ENCODE assay signal across 20 mouse cellular contexts in the genomic region with DNA sequence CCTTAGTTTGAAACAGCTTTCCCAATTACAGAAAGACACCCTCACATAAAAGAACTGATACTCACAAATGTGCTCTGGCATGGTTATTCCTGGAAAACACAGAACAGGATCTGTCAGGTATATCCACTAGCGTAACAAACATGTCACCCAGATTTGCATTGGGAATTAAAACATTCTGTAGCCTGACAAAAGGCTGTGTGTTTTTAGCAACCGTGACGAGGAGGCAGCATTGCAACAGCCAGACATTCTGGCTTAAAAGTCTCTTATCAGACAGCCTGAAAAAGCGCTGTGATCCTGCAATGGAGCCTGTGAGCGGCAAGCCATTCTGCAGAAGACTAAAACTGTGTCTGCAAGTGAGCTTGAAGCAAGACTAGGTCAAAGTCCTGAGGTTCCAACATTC.
DNase-seq lines count a peak whose midpoint lies in the region; ATAC-seq and TF ChIP-seq lines count a peak whose summit lies in the region.
"Had no signal": no experiment of that assay in that cellular context is flagged by ENCODE, and none has a peak within 500 bp of the region (broad histone marks: within the 10 kb centered on the region; RNA-seq: fewer than 3 reads in every experiment).

No protein-coding gene starts in this region.

- no peaks in the 10 kb centered on the region for H3K9me3 ChIP-seq in forebrain, embryonic 13.5 days (replicated peaks)
- no peaks in the 10 kb centered on the region for H3K9me3 ChIP-seq in forebrain, embryonic 11.5 days (ENCODE audit: control insufficient read depth, low read length)
- H3K9me3 ChIP-seq in heart, embryonic 16.5 days (replicated peaks; ENCODE audit: control insufficient read depth, low read length): no peaks in the 10 kb centered on the region
- no peaks in the 10 kb centered on the region for H3K9me3 ChIP-seq in midbrain, embryonic 12.5 days
- no peaks in the 10 kb centered on the region for H3K9me3 ChIP-seq in midbrain, embryonic 11.5 days (ENCODE audit: control insufficient read depth, low read length)
- H3K9me3 ChIP-seq in midbrain, embryonic 16.5 days (replicated peaks; ENCODE audit: control insufficient read depth, low read length, poor library complexity, severe bottlenecking): no peaks in the 10 kb centered on the region
- H3K9me3 ChIP-seq: embryonic facial prominence, embryonic 15.5 days; liver, embryonic 13.5 days; megakaryocyte, embryonic 14.5 days had no signal

- no peak overlapping the region for H3K9ac ChIP-seq in forebrain, embryonic 13.5 days
- H3K9ac ChIP-seq in forebrain, embryonic 11.5 days (ENCODE audit: low read length): no peak overlapping the region
- H3K9ac ChIP-seq in heart, embryonic 16.5 days (ENCODE audit: low read length): no peak overlapping the region
- no peak overlapping the region for H3K9ac ChIP-seq in midbrain, embryonic 12.5 days (replicated peaks)
- H3K9ac ChIP-seq in midbrain, embryonic 11.5 days (ENCODE audit: low read length): no peak overlapping the region
- no peak overlapping the region for H3K9ac ChIP-seq in midbrain, embryonic 16.5 days (ENCODE audit: low read depth, low read length)
- H3K9ac ChIP-seq: embryonic facial prominence, embryonic 15.5 days; liver, embryonic 13.5 days had no signal

- no peak overlapping the region for H3K4me2 ChIP-seq in forebrain, embryonic 13.5 days
- no peak overlapping the region for H3K4me2 ChIP-seq in forebrain, embryonic 11.5 days (ENCODE audit: low read depth, low read length, severe bottlenecking)
- peak overlapping the region; percentile 37; the same call in 1 of the 2 replicates for H3K4me2 ChIP-seq in heart, embryonic 16.5 days (ENCODE audit: low read depth, low read length)
- no peak overlapping the region for H3K4me2 ChIP-seq in midbrain, embryonic 12.5 days (replicated peaks)
- H3K4me2 ChIP-seq in midbrain, embryonic 11.5 days: no peak overlapping the region
- 0 out of 2 replicates have a peak overlapping the region, but pooled peaks have one; percentile 18 for H3K4me2 ChIP-seq in midbrain, embryonic 16.5 days (ENCODE audit: low read length)
- H3K4me2 ChIP-seq: embryonic facial prominence, embryonic 15.5 days; liver, embryonic 13.5 days had no signal

- no peaks in the 10 kb centered on the region for H3K36me3 ChIP-seq in forebrain, embryonic 13.5 days (ENCODE audit: poor library complexity, severe bottlenecking)
- no peaks in the 10 kb centered on the region for H3K36me3 ChIP-seq in forebrain, embryonic 11.5 days (ENCODE audit: control insufficient read depth, insufficient read depth, low read length)
- no peaks in the 10 kb centered on the region for H3K36me3 ChIP-seq in heart, embryonic 16.5 days (ENCODE audit: control insufficient read depth, insufficient read depth)
- no peaks in the 10 kb centered on the region for H3K36me3 ChIP-seq in midbrain, embryonic 12.5 days
- no peaks in the 10 kb centered on the region for H3K36me3 ChIP-seq in midbrain, embryonic 11.5 days (ENCODE audit: control insufficient read depth, insufficient read depth, low read length)
- H3K36me3 ChIP-seq in midbrain, embryonic 16.5 days (ENCODE audit: control insufficient read depth, insufficient read depth, low read length): no peaks in the 10 kb centered on the region
- H3K36me3 ChIP-seq: embryonic facial prominence, embryonic 15.5 days; liver, embryonic 13.5 days had no signal

- no peak for TF ChIP-seq CTCF in gastrocnemius, adult 2 months (IDR thresholded peaks at IDR 0.05)

- peak; percentile 13; the same call in 1 of the 2 replicates for ATAC-seq in forebrain, embryonic 13.5 days
- ATAC-seq in forebrain, embryonic 11.5 days (replicated peaks; ENCODE audit: low FRiP score): no peak
- ATAC-seq in heart, embryonic 16.5 days (replicated peaks; ENCODE audit: extremely low read depth, insufficient read depth, low FRiP score): no peak
- ATAC-seq in midbrain, embryonic 12.5 days (ENCODE audit: low FRiP score, low read depth): peak; percentile 70
- no peak; the same call in 1 of the 2 replicates for ATAC-seq in midbrain, embryonic 11.5 days (ENCODE audit: low FRiP score)
- no peak for ATAC-seq in midbrain, embryonic 16.5 days
- ATAC-seq: activated CD4-positive, CD25-positive, alpha-beta regulatory T cell, adult 4 months; lung, postnatal 0 days had no signal

- DNase-seq in forebrain, embryonic 11.5 days (ENCODE audit: low spot score): no peak
- no peak for DNase-seq in heart, adult 9 months (ENCODE audit: low spot score in 2 of 2)
- no peak for DNase-seq in midbrain, embryonic 11.5 days (ENCODE audit: low spot score, missing footprints)
- DNase-seq in gastrocnemius, adult 2 months: no peak
- DNase-seq: adrenal gland, postnatal 36 days; cerebellum, adult 11 months; gastrocnemius, postnatal 36 days; kidney, adult 2 months; kidney, postnatal 36 days; left cerebral cortex, postnatal 4 days; liver, embryonic 13.5 days; thymus, postnatal 4 days had no signal

- no peak overlapping the region for H3K27ac ChIP-seq in forebrain, embryonic 13.5 days
- H3K27ac ChIP-seq in forebrain, embryonic 11.5 days (ENCODE audit: low read depth, low read length): no peak overlapping the region
- H3K27ac ChIP-seq in heart, embryonic 16.5 days (ENCODE audit: low read length): no peak overlapping the region
- no peak overlapping the region for H3K27ac ChIP-seq in midbrain, embryonic 12.5 days (replicated peaks)
- no peak overlapping the region for H3K27ac ChIP-seq in midbrain, embryonic 11.5 days (ENCODE audit: low read depth, low read length)
- peak overlapping the region; percentile 49; the same call in 1 of the 2 replicates for H3K27ac ChIP-seq in midbrain, embryonic 16.5 days (ENCODE audit: low read length)
- no peak overlapping the region for H3K27ac ChIP-seq in gastrocnemius, adult 2 months
- H3K27ac ChIP-seq: embryonic facial prominence, embryonic 15.5 days; liver, embryonic 13.5 days had no signal

- H3K27me3 ChIP-seq in forebrain, embryonic 13.5 days: no peaks in the 10 kb centered on the region
- H3K27me3 ChIP-seq in forebrain, embryonic 11.5 days (ENCODE audit: control insufficient read depth, insufficient read depth, low read length): no peaks in the 10 kb centered on the region
- H3K27me3 ChIP-seq in heart, embryonic 16.5 days (ENCODE audit: control insufficient read depth, insufficient read depth, low read length): no peaks in the 10 kb centered on the region
- H3K27me3 ChIP-seq in midbrain, embryonic 12.5 days: no peaks in the 10 kb centered on the region
- H3K27me3 ChIP-seq in midbrain, embryonic 11.5 days (ENCODE audit: control insufficient read depth, insufficient read depth, low read length): no peaks in the 10 kb centered on the region
- no peaks in the 10 kb centered on the region for H3K27me3 ChIP-seq in midbrain, embryonic 16.5 days (ENCODE audit: control insufficient read depth, insufficient read depth, low read depth, low read length)
- H3K27me3 ChIP-seq: embryonic facial prominence, embryonic 15.5 days; liver, embryonic 13.5 days; megakaryocyte, embryonic 14.5 days had no signal

- H3K4me1 ChIP-seq in forebrain, embryonic 13.5 days: no peaks in the 10 kb centered on the region
- no peaks in the 10 kb centered on the region for H3K4me1 ChIP-seq in forebrain, embryonic 11.5 days (replicated peaks; ENCODE audit: control insufficient read depth, insufficient read depth, low read length)
- H3K4me1 ChIP-seq in heart, embryonic 16.5 days (ENCODE audit: control insufficient read depth, insufficient read depth, low read length): no peaks in the 10 kb centered on the region
- H3K4me1 ChIP-seq in midbrain, embryonic 12.5 days: no peaks in the 10 kb centered on the region
- H3K4me1 ChIP-seq in midbrain, embryonic 11.5 days (ENCODE audit: control insufficient read depth, insufficient read depth, low read length): no peaks in the 10 kb centered on the region
- 0 out of 2 replicates have a peak, but pooled peaks cover 3% of the 10 kb centered on the region for H3K4me1 ChIP-seq in midbrain, embryonic 16.5 days (ENCODE audit: control insufficient read depth, insufficient read depth, low read length)
- H3K4me1 ChIP-seq: embryonic facial prominence, embryonic 15.5 days; liver, embryonic 13.5 days; megakaryocyte, embryonic 14.5 days had no signal

- no peak overlapping the region for H3K4me3 ChIP-seq in forebrain, embryonic 13.5 days
- H3K4me3 ChIP-seq in forebrain, embryonic 11.5 days (ENCODE audit: low read depth, low read length): no peak overlapping the region
- H3K4me3 ChIP-seq in heart, embryonic 16.5 days (ENCODE audit: low read length): no peak overlapping the region
- H3K4me3 ChIP-seq in midbrain, embryonic 12.5 days: no peak overlapping the region
- no peak overlapping the region for H3K4me3 ChIP-seq in midbrain, embryonic 11.5 days (ENCODE audit: low read depth, low read length)
- no peak overlapping the region for H3K4me3 ChIP-seq in midbrain, embryonic 16.5 days (ENCODE audit: low read depth, low read length)
- H3K4me3 ChIP-seq in gastrocnemius, adult 2 months: no peak overlapping the region
- H3K4me3 ChIP-seq: embryonic facial prominence, embryonic 15.5 days; liver, embryonic 13.5 days; megakaryocyte, embryonic 14.5 days had no signal

- intact Hi-C loops in gastrocnemius, adult 2 months (cut with DNase I): no loop called here

- WGBS in forebrain, embryonic 13.5 days: 55% methylated on average over 5 of the region's 5 CpGs
- WGBS in forebrain, embryonic 11.5 days: 76% methylated on average over 5 of the region's 5 CpGs
- WGBS in heart, embryonic 16.5 days: 29% methylated on average over 5 of the region's 5 CpGs
- 47% methylated on average over 5 of the region's 5 CpGs for WGBS in midbrain, embryonic 12.5 days
- 37% methylated on average over 5 of the region's 5 CpGs for WGBS in midbrain, embryonic 11.5 days
- 33% methylated on average over 5 of the region's 5 CpGs for WGBS in midbrain, embryonic 16.5 days

Comparison
In these comparisons a context has a peak if more than half of its experiments do, and no peak if none do; other contexts are left out.
1. ATAC-seq: peak in forebrain, embryonic 13.5 days (single experiment) and midbrain, embryonic 12.5 days (single experiment); none in forebrain, embryonic 11.5 days (single experiment), heart, embryonic 16.5 days (single experiment), midbrain, embryonic 11.5 days (single experiment) and midbrain, embryonic 16.5 days (single experiment).
2. H3K4me2 ChIP-seq: peak in heart, embryonic 16.5 days (single experiment) and midbrain, embryonic 16.5 days (single experiment); none in forebrain, embryonic 13.5 days (single experiment), forebrain, embryonic 11.5 days (single experiment), midbrain, embryonic 12.5 days (single experiment) and midbrain, embryonic 11.5 days (single experiment).